Mouse (Mus musculus) spleen, postnatal 10 days (tissue): ENCODE data around the gene Resp18.

ENCODE experiments used
- DNase-seq, 2 experiments: peaks; one replicate each; pipeline ENCODE4 v3.0.0; 2021 to 2022; ENCODE audit warnings: low spot score in 2 of 2

Resp18 gene

DNA sequence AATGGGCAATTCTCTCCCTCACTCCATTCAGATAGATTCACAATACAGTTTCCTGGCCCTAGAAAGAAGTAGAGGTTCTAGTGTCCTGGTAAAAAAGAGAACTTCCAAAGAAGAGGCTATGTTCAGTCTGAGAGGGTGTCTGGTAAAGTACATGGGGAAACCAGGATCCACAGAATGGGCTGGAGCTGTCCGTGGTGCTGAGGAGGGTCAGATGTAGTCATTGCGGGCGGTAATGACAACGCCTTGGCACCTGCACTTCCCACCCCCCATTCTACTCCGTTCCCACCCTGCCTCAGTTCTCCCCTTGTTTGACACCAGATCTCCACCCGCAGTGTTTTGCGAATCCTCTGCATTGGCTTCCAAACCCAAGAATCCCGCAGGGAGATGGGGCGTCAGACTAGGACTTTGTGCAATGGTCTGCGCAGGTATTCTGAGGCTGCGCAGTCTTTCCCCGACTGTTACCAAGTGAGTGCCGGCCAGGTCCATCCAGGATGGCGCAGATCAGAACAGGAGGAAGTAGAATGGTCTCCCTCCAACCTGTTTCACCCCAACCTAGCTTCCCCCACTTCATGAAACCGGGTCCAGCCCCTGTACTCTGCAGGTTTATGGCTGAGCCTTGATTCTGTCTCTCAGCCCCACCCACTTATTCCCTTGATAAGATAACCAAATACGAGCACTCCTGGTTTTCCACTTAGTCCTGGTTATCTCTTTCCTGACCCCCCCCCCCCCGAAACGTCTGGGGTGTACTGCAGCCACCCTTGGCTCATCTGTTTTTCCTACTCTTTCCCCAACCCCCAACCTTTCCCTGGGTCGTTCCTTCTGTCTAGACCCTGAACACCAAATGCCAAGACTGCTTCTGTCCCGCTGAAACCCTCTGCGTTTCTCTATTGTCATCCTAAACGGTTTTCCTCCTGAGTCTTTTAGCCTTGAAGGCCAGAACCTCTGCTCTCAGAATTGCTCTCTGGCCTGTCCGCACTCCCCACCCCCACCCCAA, 723 bp downstream of the Resp18 start:
- peak; percentile 16 to 71 for DNase-seq

DNA sequence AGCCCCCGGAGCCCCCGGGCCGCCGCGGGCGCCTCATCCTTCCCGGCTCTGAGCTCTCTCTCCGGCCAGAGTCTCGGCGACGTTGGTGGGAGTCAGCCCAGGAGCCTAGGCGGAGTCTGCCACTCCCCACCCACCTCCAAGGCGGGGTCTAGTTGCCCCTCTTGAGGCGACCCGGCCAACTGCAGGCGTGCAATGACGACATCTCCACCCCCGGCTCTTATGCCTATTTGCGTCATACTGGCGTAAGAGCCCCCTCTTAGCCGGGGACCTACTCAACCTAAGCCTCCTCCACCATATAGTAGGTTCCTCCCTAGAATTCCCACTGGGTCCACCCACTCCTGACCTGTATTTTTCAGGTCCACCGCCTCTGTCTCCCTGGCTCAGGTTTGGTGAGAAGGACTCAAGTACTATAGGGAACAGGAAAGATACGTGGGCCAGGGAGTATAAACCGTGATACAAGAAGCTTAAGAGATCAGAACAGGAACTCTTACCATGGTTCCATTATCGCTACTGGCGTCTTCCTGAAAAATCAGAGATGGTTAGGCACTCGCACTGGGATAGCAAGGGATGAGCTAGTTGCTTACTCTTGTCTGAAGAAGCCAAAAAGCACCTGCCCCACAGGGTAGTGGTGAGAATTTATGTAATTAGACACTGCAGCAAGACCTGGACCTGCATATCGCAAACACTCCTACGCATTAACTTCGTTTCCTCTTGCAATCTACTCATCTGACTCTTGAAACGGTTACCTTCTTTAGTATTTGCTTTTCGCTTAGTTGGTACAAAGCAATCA, 13.9 kb downstream of the Resp18 start, which contains the start of gene Ptprn:
Gene Ptprn, minus strand, starts transcription at position 412 of the 790 bp plus-strand sequence.
- no peak for DNase-seq

DNA sequence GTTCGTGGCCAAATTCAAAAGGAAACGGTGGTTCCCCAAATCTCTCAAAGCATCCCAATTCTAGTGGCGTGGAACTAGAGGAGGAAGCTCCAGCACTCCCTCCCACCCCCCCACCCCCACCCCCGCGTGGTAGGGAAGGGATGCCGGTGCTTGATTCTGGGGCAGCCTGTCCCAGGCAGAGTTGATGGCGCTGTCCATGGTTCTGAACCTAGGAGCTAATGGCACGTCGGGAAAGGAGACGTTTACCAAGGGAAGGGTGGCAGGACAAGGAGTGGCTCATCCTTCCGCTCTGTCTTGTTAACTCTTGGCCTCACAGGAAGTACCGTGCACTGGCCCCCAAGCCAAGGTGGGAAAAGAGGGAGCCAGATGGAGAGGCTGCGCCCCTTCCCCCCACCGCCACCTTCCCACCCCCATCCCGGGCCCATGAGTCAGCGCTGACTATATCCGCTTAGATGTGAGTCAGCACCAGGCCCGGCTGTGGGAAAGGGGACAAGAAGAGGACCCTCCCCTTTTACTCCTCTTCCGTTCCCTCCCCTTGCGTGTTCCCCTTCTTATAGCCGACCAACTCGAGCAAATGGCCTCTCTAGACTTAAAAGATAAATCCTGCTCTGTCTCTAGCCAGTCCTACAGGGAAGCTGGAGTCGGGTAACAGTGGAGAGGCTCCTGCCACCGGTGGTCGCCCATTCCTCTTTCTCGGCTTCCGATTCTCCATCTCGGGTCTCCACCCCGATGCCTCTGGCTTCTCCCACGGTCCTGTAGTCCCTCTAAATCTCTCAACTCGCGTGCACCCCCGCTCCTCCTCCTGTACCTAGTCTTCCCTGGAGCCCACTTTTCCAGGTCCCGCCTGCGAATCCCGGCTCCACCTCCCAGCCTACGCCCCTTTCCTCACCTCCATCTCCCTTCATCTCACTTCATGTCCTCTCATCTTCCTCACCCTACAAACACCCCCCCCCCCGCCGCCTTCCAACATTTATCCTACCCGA, 15.0 kb downstream of the Resp18 start:
- peak; percentile 30 to 76 for DNase-seq

DNA sequence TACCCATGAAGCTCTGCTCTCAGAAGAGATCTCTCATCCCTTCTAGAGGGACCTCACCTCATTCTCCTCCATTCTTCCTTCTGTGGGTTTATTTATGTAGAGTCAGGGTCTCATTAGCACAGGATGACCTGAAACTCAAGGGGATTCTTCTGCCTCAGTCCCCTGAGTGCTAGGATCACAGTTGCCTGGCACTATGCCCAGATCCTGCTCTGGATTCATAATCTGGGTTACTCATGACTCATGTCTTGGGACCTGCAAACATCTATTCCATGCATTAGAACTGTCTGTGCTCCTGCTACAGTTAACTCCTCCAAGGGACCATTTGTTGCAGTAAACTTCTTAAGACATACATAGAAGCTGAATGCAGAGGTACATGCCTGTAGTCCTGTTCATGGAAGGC, 16.9 kb downstream of the Resp18 start:
- no peak for DNase-seq

DNA sequence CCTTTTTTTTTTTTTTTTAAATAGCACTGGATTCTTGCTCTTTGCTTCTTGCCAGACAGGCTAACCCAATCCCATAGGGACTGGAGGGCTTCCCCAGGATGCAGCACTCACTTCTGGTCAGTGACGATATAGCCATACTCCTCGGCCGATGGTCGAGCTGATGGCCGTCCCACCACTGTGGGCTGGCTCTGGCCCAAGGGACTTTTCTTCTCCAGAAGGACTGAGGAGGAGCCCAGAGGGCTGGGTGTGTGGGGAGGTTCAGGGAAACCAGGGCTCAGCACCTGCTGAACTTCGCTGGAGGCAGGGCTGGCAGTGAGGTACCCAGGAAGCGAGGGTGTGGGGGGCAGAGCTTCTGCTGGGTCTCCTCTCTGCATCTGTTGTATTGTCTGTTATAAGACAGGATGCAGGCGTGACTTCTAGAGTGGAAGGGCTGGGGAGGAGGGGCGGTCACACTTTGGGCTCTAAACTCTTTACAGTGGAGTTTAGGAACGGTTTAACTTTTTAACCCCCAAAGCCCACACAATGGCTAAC, 22.6 kb downstream of the Resp18 start:
- DNase-seq = peak in 1 of 2 experiments; percentile 22

DNA sequence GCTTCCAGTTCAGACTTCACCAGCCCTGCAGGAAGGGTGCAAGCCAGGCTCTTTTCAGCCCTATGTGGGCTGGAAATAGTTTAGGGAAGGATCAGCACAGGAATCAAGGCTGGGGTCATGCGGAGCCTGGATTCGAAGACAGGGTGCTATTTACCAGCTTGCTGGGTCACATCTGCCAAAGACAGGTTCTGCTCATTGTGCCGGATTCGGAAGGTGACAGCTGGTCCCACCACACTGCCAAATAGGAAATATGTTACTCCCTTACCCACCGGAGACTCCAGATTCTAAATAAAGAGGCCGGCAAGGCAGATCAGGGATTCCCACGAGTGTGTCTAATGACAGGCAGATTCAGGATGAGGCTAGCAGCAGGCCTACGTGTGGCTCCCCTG, 23.6 kb downstream of the Resp18 start:
- no peak for DNase-seq

DNA sequence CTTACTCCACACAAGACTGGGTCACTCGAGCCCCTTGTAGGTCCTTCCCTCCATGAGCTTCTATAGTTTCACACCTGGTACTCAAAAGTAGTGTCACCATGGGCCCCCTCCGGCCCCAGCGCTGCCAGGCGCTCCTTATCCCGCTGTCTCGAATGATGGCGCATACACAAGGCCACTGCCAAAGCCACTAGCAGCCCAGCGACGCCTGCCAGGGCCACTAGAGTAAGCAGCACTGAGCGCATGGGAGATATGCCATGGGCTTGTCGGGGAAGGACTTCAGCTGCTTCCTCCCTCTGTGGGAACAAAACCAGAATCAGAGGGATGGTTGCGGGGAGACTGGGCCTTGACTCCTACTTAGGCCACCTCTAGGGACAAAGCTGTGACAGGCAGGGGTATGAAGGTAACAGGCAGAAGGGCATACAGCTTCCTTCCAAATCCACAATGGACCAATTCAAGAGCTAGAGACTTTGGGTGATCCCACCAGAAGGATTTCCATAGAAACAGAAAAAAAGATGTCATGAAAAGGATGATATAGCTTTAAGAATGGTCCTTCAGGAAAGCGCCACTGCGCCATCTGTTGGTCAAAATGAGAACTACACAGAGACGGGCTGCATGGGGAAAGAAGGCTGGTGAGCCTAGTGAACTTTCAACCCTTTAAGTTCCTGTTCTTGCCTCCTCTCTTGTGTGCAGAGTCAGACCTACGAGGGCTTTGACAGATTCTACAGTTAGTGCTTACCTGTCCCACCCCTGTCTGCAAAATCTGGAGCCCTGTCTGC, 24.2 kb downstream of the Resp18 start:
- peak; percentile 93 to 94 for DNase-seq

DNA sequence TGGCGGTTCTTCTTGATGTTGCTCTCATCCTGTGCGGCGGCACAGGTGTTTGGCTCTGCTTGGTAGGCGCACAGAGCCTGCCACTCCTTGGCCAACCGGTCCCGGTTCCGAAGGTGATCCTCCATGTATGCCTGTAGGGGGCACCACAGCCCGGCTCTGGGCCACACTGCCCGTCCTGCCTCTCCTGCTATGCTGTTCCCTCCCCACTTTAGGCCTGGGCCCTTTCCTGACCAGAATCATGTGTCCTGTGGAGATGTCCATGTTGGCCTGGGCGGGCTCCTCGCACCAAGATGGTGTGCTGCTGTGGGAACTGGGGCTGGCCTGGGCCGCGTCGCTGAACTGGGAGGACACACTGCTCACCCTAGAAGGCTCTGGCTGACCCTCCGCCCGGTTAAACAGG, 25.2 kb downstream of the Resp18 start:
- peak in 1 of 2 experiments; percentile 35 for DNase-seq

DNA sequence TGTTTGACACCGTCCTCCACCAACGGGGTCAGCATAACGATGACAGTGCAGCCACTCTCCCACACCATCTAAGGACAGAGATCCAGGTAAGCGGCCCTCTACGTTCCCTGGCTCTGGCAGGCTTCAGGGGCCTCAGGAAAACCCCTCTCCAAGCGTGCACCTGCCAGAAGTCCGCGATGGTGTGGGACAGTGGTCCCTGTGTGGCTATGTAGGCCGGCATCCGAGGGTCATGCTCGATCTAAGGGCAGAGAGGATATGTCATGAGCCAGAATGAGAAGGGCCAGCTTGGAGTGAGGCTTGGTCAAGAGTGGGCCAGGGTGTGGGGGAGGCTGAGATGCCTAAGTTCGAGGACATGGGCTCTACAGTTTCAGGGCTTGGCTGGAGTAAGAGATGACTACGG, 25.9 kb downstream of the Resp18 start:
- DNase-seq = no peak

DNA sequence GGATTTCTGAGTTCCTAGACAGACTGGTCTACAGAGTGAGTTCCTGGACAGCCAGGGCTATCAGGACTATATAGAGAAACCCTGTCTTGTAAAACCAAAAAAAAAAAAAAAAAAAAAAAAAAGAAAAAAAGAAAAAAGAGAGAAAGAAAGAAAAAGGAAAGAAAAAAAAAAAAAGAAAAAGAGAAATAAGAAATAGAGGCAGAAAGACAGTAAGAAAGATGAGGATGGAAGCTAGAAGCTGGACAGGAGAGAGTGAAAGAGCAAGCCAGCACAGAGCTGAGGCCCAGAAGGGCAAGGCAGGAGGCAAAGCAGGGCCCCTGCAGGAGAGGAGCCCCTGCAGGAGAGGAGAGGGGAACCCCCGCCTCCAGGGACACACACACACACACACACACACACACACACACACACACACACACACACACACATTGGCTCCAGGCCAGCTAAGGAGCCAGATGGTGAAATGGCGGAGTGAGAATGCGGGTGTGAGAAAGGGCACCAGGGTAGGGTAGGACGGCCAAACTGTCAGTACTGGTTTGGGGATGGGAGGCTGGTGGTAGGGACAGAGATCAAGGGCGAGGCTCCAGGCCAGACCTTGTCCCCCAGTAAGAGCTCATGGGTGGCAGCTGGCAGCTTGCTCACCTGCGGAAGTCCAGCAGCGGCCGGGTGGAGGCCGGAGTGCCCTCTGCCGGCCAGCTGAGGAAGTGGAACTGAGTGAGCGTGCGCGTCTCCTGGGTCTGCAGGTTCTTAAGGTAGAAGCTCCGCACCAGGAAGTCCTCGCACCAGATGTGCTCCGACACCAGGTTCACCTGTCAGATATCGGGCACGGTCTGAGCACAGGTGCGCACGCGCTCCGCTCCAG, 26.9 kb downstream of the Resp18 start:
- DNase-seq = peak; percentile 87 to 90

DNA sequence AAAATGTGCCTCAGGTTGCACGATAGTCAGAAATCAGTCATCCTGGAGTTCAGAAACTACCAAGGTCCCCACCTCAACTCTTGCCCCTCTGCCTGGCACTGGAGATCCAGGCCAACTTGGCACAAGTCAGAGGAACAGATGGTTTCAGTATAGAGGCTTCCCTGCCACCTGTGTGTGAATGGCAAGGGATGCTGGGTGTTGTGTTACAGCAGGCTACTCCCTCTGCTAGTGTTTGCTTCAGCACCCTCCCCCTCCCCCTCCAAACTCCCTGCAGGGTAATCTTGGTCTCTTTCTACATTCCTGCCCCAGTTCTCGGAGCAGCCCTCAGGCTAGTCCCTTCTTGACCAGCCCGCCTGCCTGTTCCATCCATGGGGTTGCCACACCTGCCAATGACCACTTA, 27.7 kb downstream of the Resp18 start:
- no peak for DNase-seq

DNA sequence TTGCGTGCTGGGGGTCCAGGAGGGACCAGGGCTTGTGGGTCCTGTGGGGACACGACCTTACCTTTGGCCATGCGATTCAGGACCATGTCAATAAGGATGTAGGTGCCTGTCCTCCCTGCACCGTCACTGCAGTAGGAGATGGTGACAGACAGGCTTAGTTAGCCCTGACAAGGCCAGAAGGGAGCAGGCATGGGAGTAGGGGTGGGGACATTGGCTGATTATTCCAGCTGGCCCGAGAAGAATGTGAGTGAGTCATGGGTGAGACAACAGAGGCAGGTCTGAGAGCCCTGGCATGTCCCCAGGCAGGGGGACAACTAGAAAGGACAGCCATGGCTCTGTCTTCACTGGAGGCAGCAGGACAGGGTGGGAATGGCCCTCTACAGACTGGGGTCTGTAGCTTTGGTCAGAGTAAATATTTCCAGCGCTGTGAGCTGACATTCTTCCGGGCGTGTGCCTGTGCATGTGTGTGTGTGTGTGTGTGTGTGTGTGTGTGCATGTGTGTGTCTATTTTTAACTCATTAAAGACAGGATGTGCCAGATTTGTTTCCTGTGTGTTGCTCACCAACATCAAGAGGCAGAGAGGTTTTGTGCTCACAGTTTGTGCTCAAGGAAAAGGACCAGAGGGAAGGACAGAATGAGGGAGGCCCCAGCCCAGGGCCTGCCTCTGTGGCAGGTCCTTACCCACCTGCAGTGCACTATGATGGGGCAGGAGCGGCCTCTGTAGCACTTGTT, 30.0 kb downstream of the Resp18 start:
- peak in 1 of 2 experiments; percentile 14 for DNase-seq

DNA sequence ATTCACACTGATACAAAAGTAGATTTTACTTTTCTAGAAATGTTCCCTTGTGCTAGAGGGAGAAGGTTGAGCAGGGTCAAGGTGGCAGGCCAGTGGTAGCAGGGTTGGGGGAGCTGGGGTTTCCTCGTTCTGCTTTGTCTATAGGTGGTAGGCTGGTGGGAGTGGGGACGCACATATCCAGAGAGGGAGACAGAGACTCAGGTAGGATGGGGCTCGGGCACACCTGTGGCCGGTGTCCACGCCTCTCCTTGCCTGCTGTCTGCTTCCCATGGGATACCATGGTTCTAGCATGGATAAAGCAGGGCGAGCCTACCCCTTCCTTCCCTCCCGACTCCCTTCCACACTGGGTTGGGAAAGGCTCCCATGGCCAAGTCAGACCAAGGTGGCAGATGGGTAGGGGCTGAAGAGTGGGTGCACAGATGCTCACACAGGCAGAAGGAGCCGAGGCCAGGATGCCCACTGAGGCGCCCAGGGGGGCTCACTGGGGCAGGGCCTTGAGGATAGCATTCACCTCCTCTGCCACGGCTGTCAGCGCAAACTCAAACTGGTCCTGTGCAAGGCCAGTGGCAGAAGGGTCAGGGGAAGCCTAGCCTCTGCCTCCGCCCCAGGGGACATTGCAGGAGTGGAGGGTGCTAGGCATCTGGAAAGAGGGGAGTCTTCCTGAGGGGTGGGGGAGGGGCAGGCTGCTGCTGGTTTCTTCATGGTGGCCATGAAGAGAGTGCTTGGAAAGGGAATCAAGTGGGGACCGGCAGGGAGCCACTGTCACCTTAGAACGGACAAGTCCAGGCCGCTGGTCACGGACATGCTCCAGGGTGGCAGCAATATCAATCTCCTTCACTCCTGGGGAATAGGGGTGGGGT, 30.9 kb downstream of the Resp18 start:
- peak in 1 of 2 experiments; percentile 14 for DNase-seq

DNA sequence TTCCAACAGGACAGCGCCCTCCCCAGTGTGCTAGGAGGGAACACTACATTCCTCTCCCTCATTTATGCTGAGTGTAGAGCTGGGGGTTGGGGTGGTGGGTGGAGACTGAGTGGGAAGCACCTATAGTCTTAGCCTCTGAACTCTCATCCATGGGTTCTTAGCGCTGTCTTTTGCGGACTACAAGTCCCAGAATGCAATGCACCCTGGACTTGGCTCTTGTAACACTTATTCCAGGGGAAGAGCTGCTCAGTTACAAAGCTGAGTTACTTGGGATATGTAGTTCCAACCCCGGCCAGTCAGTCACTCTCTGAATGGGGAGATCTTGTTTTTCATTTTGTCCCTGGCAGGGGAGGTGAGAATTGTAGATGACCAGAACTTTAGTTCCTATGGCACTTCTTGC, 33.4 kb downstream of the Resp18 start:
- peak in 1 of 2 experiments; percentile 42 for DNase-seq

DNA sequence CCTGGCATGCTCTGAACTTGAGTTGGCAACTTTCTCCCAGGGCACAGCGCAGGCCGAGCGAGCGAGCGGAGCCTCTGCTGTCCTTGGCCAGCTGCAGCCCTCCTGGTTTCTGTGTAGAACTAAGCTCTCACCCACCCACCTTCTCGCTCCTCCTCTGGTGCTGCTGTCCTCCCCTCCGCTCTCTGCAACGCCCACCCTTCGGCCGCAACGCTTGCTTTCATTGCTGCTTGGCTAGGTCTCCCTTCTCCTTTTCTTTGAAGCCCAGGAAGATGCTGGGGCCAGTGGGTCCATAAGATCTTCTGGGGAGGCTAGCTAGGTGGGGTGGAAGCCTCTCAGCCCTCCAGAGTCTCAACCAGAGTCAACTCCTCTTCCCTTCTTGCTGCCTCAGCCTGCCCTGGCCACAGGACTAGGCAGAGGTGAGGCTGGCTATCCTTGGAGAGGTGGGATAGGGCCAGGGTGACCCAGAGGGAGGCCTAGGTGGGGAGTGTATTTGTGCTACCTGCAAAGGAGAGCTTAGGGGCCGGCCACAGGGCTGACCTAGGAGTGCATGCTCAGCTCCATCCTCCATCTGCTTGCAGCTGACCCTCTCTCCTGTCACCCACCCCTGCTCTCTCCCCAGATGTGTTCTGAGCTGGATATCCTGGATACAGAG, 33.9 kb downstream of the Resp18 start:
- no peak for DNase-seq

DNA sequence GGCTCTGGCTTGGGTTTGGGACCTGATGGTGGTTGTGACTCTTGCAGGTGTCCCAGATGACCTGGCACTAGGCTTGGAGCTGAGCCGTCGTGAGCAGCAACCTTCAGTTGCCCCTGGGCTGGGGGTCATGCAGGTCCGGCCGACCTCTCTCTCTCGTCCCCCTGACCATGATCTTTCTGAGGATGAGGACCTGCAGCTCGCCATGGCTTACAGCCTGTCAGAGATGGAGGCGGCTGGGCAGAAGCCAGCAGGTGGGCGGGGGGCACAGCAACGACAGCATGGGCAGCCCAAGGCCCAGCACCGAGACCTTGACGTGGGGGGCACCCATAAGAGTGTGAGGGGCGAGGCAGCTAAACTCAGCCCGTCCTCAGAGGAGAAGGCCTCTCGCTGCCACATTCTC, 34.8 kb downstream of the Resp18 start:
- peak in 1 of 2 experiments; percentile 13 for DNase-seq

DNA sequence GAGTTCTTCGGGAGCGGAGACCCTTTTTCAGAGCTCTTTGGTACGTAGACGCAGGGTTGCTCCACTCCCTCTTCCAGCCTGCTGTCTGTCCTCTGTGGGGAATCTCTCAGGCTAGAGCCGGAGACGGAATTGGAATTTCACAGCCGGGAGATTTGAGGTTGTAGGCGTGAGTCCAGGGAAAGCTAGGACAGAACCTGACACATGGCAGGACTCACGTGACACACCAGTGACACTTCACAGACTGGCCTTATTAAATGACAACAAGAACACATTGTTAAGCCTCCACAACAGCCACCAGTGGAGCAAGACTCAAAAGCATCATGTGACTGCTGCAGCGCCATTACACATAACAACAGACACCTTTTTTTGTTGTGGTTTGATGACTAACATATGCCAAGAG, 38.6 kb downstream of the Resp18 start:
- peak in 1 of 2 experiments; percentile 12 for DNase-seq
